Mouse (Mus musculus): ENCODE measurements at regions not wholly inside any gene's neighbourhood (a gene's known extent, or its start where the extent isn't known, plus 50 kb on each side); places are given as distances from the start of the nearest gene placed in this dataset.
"Not testable (repeated sequence)": the region's sequence is repeated elsewhere in the genome, so short reads cannot be mapped to it uniquely, and the experiment has no call there.

DNA sequence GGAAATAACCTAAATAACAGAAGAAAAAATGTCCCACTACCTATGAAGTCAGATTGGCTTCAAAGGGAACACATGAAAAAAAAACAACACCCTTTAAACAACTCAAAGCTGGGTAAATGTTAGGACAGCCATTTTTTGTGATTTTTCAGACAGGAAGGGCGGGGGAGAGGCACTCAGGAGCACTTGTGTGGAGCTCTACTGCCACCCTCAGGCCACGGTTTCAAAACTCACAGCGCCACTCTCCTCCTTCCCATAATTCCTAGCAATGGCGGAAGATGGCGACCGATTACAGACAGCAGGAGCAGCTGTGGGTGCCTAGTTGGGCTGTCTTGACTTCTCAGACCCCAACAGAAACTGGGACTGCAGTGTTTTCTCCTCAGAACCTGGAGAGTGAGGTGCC, 168.8 kb upstream of the Olfr1324 start:
- DNase-seq (ENCODE audit: low read depth): peak; percentile 81
- TF ChIP-seq POLR2A (IDR thresholded peaks at IDR 0.05; ENCODE audit: borderline replicate concordance, extremely low read depth, insufficient read depth, insufficient read length, poor library complexity, severe bottlenecking) (no peak), CTCF (IDR thresholded peaks at IDR 0.05; ENCODE audit: borderline replicate concordance, extremely low read depth, insufficient read depth, insufficient read length) (peak; percentile 54)

DNA sequence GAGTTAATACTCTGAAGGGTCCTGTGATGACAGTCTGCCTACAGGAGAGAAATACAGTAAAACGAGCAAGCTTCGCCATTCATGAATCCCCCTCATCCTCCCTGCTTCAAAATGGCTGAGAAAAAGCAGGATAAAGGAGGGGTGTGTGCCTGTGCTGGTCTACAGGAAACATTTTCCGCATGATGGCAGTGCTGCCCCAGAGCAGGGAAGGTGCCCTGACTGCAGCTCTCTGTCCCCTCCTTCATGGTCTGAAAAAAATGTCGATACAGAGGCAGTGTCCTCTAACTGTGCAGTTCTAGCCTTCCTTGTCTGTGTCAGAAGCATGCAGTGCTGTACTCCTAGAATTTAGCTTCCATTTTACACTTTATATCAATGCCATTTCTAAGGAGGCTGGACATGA, 166.7 kb upstream of the Olfr1324 start:
- TF ChIP-seq CTCF (IDR thresholded peaks at IDR 0.05; ENCODE audit: borderline replicate concordance, extremely low read depth, insufficient read depth, insufficient read length): 0 out of 2 replicates have a peak, but pooled peaks have one; percentile 5
- DNase-seq (ENCODE audit: low read depth): peak; percentile 57

DNA sequence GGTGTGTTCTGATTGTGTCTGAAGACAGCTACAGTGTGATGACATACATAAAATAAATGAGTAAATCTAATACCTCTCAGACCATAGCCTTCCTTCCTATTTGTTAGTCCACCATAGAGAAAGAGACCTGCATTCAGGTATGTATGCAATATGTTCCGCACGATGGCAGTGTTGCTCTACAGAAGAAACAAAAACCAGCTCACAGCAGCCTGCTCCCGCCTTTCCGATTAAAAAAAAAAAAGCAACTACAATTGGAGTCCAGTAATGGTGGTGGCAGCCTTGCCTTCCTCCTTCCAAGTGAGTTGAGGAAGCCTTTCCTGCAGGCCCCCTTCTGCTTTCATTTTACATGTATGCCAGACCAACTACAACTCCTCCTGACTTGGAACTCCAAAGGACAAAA, 163.2 kb upstream of the Olfr1324 start:
- DNase-seq (ENCODE audit: low read depth): peak; percentile 84
- TF ChIP-seq CTCF (IDR thresholded peaks at IDR 0.05; ENCODE audit: borderline replicate concordance, extremely low read depth, insufficient read depth, insufficient read length): peak; percentile 37; the same call in 1 of the 2 replicates
- no peak for TF ChIP-seq POLR2A (IDR thresholded peaks at IDR 0.05; ENCODE audit: borderline replicate concordance, extremely low read depth, insufficient read depth, insufficient read length, poor library complexity, severe bottlenecking)

DNA sequence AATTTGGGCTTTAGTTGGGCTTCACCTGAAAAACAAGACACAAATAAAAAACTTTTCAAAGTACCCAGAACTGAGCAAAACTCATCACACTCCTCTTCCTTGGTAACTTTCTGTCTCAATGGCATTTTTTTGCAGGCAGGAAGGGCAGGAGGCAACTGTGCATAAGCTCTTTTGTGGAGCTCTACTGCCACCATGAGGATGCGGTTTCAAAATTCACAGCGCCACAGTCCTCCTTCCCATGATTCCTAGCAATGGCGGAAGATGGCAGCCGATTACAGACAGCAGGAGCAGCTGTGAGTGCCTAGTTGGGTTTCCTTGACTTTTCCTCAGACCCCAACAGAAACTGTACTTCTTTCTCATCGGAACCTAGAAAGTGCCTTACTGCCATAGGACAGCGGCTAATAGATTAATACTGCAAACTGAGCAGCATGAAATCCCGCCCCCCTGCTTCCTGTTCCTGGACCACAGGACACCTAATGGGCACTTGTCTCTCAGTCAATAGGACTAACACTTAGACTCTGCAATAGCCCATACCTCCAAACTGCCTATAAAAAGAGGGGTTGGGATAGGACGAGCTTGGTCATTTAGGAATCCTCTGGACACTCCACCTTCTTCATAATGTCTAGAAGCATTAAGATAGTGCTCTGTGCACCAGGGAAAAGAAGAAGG, 162.5 kb upstream of the Olfr1324 start:
- peak; percentile 81 for DNase-seq (ENCODE audit: low read depth)

DNA sequence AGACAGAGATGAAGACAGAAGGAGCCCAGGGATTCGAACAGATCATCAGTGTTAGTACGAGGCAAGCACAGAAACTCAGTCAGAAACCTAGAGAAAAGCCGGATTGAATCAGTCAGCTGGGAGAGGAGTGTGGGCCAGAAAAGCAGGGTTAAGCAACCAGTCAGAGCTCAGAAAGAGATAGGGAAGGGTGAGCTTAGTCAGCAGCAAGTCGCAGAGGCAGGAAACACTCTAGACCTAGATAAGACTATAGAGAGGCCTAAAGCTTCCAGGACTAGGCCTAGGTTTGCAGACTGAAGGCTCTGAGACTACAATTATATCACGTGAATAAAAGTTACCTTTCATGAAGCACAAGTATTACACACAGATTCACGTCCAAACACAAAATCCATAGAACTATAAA, 160.6 kb upstream of the Olfr1324 start:
- DNase-seq (ENCODE audit: low read depth): no peak
- TF ChIP-seq POLR2A (IDR thresholded peaks at IDR 0.05; ENCODE audit: borderline replicate concordance, extremely low read depth, insufficient read depth, insufficient read length, poor library complexity, severe bottlenecking) (no peak), CTCF (IDR thresholded peaks at IDR 0.05; ENCODE audit: borderline replicate concordance, extremely low read depth, insufficient read depth, insufficient read length) (no peak)

More for the DNA sequence above, 162.5 kb upstream of the Olfr1324 start:
- TF ChIP-seq POLR2A (IDR thresholded peaks at IDR 0.05; ENCODE audit: borderline replicate concordance, extremely low read depth, insufficient read depth, insufficient read length, poor library complexity, severe bottlenecking) (no peak), CTCF (IDR thresholded peaks at IDR 0.05; ENCODE audit: borderline replicate concordance, extremely low read depth, insufficient read depth, insufficient read length) (peak; percentile 38; the same call in 1 of the 2 replicates)

DNA sequence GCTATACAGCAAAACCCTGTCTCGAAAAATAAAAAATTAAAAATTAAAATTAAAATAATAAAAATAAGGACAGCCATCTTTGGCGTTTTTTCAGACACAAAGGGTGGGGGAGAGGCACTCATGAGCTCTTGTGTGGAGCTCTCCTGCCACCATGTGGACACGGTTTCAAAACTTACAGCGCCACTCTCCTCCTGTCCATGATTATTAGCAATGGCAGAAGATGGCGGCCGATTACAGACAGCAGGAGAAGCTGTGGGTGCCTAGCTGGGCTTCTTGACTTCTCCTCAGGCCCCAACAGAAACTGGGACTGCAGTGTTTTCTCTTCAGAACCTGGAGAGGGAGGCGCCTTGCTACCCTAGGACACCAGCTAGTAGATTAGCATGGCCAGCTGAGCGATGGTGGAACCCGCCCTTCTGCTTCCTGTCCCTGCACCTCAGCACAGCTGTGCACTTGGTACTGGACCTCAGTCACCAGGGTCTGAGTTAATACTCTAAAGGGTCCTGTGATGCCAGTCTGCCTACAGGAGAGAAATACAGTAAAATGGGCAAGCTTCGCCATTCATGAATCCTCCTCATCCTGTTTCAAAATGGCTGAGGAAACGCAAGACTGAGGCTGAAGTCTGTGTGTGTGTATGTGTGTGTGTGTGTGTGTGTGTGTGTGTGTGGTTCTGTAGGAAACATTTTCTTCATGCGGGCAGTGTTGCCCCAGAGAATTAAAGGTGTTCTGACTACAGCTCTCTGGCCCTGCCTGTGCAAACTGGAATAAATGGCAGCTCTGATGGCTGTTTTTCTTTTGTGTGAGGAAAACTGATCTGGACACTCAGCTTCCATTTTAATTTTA, 155.7 kb upstream of the Olfr1324 start:
- TF ChIP-seq POLR2A (IDR thresholded peaks at IDR 0.05; ENCODE audit: borderline replicate concordance, extremely low read depth, insufficient read depth, insufficient read length, poor library complexity, severe bottlenecking) (no peak), CTCF (IDR thresholded peaks at IDR 0.05; ENCODE audit: borderline replicate concordance, extremely low read depth, insufficient read depth, insufficient read length) (peak; percentile 46; the same call in 1 of the 2 replicates)
- peak; percentile 78 for DNase-seq (ENCODE audit: low read depth)

DNA sequence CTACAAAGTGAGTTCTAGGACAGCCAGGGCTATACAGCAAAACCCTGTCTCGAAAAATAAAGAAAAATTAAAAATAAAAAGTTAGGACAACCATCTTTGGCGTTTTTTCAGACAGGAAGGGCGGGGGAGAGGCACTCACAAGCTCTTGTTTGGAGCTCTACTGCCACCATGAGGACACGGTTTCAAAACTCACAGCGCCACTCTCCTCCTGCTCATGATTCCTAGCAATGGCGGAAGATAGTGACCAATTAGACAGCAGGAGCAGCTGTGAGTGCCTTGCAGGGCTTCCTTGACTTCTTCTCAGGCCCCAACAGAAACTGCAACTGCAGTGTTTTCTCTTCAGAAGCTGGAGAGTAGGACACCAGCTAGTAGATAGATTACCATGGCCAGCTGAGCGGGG, 151.9 kb upstream of the Olfr1324 start:
- peak; percentile 77 for DNase-seq (ENCODE audit: low read depth)
- TF ChIP-seq CTCF (IDR thresholded peaks at IDR 0.05; ENCODE audit: borderline replicate concordance, extremely low read depth, insufficient read depth, insufficient read length): peak; percentile 35; the same call in 1 of the 2 replicates
- TF ChIP-seq POLR2A (IDR thresholded peaks at IDR 0.05; ENCODE audit: borderline replicate concordance, extremely low read depth, insufficient read depth, insufficient read length, poor library complexity, severe bottlenecking): no peak

DNA sequence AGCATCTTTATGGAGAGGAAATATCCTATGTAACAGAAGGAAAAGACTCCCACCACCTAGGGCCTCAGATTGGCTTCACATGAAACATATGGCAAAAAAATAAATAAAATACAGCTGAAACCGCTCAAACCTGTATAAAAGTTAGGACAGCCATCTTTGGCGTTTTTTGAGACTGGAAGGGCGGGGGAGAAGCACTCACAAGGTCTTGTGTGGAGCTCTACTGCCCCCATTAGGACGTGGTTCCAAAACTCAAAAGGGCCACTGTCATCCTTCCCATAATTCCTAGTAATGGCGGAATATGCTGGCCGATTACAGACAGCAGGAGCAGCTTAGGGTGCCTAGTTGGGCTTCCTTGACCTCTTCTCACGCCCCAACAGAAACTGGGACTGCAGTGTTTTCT, 148.5 kb upstream of the Olfr1324 start:
- DNase-seq (ENCODE audit: low read depth): peak; percentile 77
- TF ChIP-seq POLR2A (IDR thresholded peaks at IDR 0.05; ENCODE audit: borderline replicate concordance, extremely low read depth, insufficient read depth, insufficient read length, poor library complexity, severe bottlenecking) (no peak), CTCF (IDR thresholded peaks at IDR 0.05; ENCODE audit: borderline replicate concordance, extremely low read depth, insufficient read depth, insufficient read length) (peak; percentile 44; the same call in 1 of the 2 replicates)

DNA sequence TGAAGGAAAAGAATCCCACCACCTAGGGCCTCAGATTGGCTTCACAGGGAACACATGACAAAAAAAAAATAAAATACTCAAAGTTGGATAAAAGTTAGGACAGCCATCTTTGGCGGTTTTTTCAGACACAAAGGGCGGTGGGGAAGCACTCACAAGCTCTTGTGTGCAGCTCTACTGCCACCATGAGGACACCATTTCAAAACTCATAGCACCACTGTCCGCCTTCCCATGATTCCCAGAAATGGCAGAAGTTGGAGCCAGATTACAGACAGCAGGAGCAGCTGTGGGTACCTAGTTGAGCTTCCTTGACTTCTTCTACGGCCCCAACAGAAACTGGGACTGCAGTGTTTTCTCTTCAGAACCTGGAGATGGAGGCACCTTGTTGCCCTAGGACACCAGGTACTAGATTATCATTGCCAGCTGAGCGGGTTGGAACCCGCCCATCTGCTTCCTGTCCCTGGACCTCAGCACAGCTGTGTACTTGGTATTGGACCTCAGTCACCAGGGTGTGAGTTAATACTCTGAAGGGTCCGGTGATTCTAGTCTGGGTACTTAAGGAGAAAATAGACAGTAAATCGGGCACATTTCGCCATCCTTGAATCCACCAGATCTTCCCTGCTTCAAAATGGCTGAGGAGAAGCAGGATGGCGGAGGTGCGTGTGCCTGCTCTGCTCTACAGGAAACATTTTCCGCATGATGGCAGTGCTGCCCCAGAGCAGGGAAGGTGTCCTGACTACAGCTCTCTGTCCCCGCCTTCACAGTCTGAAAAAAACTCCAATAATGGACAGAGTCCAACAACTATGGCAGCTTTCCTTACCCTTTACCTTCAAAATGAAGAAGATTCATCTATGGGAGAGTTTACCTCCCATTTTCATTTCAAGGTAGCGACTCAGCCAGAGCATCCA, 144.1 kb upstream of the Olfr1324 start:
- DNase-seq (ENCODE audit: low read depth): peak; percentile 83
- peak; percentile 49; the same call in 1 of the 2 replicates for TF ChIP-seq CTCF (IDR thresholded peaks at IDR 0.05; ENCODE audit: borderline replicate concordance, extremely low read depth, insufficient read depth, insufficient read length)

DNA sequence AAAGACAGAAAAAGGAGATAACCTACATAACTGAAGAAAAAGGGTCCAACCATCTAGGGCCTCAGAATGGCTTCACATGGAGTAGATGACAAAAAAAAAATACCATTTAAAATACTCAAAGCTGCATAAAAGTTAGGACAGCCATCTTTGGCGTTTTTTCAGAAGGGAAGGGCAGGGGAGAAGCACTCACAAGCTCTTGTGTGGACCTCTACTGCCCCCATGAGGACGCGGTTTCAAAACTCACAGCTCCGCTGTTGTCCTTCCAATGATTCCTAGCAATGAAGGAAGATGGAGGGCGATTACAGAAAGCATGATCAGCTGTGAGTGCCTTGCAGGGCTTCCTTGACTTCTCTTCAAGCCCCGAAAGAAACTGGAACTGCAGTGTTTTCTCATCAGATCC, 140.8 kb upstream of the Olfr1324 start:
- peak; percentile 70 for DNase-seq (ENCODE audit: low read depth)
- TF ChIP-seq CTCF (IDR thresholded peaks at IDR 0.05; ENCODE audit: borderline replicate concordance, extremely low read depth, insufficient read depth, insufficient read length) (peak; percentile 40; the same call in 1 of the 2 replicates), POLR2A (IDR thresholded peaks at IDR 0.05; ENCODE audit: borderline replicate concordance, extremely low read depth, insufficient read depth, insufficient read length, poor library complexity, severe bottlenecking) (no peak)

DNA sequence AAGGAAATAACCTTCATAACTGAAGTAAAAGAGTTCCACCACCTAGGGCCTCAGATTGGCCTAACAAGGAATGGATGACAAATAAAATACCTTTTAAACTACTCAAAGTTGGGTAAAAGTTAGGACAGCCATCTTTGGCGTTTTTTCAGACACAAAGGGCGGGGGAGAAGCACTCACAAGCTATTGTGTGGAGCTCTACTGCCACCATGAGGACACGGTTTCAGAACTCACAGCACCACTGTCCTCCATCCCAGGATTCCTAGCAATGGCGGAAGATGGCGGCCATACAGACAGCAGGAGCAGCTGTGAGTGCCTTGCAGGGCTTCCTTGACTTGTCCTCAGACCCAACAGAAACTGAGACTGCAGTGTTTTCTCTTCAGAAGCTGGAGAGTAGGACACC, 138.0 kb upstream of the Olfr1324 start:
- no peak for TF ChIP-seq POLR2A (IDR thresholded peaks at IDR 0.05; ENCODE audit: borderline replicate concordance, extremely low read depth, insufficient read depth, insufficient read length, poor library complexity, severe bottlenecking)
- peak; percentile 54; the same call in 1 of the 2 replicates for TF ChIP-seq CTCF (IDR thresholded peaks at IDR 0.05; ENCODE audit: borderline replicate concordance, extremely low read depth, insufficient read depth, insufficient read length)

DNA sequence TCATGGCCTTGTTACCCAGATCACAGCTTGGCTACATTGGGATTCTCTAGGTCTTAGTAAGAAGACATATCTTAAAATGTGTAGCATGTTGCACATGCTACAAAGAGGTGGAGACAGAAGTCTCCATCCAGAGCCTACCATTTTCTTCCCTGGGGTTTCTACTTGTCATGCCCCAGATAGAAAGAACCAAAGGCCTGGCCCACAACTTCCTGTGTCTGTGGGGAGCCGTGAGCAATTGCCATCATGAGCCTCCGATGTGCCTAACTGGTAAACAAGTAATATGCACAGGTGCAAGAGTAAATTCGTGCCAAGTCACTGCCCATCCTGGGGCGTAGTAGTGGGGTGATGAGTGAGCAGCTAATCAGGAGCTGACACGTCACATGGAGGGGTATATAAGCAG, 136.7 kb upstream of the Olfr1324 start:
- not testable (repeated sequence) for DNase-seq (ENCODE audit: low read depth)

More for the DNA sequence above, 138.0 kb upstream of the Olfr1324 start:
- peak; percentile 70 for DNase-seq (ENCODE audit: low read depth)
